Mouse (Mus musculus): ENCODE measurements at regions not wholly inside any gene's neighbourhood (a gene's known extent, or its start where the extent isn't known, plus 50 kb on each side); places are given as distances from the start of the nearest gene placed in this dataset.
A peak's percentile ranks its signal among the peaks of the same experiment; 100 is the strongest.
"Not testable (repeated sequence)": the region's sequence is repeated elsewhere in the genome, so short reads cannot be mapped to it uniquely, and the experiment has no call there.

DNA sequence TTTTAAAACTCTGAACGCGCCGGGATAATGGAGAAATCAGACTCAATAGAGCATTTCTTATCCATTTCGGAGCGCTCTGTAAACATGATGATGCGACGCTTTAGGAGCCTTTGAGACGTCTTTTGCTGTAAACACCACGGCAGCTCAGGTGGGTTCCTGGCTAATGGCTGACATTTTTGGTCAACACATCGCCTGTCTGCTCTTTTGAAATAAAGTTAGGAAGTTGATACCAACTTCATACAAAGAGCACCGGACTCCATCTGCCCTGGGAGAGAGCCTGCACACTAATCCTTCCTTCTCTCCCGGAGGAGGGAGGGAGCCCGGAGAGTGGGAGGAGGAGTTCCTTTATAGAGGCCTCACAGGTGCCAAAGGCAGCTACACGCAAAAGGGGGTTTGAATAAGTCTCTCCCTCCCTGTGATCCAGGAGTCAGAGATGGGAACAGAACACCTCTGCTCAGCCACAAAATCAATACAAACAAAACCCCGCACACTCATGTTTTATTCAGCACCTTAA is 63.8 kb upstream of the Srsf6 start:
- intact Hi-C loops (cut with DNase I): no loop called here
- H3K4me3 ChIP-seq: peak overlapping the region; percentile 14; the same call in 1 of the 2 replicates
- no peak for DNase-seq (ENCODE audit: extremely low spot score in 1 of 2, low spot score in 2 of 2)
- no peak overlapping the region for H3K27ac ChIP-seq
- TF ChIP-seq CTCF (IDR thresholded peaks at IDR 0.05): no peak

DNA sequence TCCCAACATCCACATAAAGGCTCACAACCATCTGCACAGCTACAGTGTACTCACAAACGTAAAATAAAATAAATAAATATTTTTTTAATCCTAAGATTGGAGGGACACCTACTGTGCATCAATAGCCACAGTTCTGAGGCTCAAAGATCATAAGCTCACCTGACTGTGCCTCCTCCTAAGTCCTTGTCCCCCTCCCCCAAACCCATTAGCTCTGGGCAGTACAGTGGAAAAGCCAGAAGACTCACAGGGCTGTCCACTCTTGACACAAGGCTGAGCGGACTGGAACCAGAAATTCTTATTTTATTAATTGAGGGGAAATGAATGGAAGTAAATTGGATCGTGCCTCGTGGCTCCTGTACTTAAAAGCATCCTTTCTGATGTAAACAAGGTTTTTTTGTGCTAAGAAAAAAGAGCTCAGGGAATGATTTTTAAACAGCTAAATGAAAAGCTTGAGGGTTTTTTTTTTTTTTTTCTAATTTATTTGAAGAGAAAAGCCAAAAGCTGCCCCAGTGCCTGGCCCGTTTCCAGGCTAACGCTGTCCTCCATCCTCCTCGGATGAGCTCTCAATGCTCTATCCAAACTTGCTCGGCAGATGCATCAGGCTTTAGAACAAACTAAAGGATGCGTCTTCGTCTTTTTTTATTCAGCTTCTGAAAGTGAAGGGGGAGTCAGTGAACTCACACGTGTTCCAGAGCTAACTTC is 64.6 kb upstream of the Srsf6 start:
- intact Hi-C loops (cut with DNase I): no loop called here
- no peak for DNase-seq (ENCODE audit: extremely low spot score in 1 of 2, low spot score in 2 of 2)

DNA sequence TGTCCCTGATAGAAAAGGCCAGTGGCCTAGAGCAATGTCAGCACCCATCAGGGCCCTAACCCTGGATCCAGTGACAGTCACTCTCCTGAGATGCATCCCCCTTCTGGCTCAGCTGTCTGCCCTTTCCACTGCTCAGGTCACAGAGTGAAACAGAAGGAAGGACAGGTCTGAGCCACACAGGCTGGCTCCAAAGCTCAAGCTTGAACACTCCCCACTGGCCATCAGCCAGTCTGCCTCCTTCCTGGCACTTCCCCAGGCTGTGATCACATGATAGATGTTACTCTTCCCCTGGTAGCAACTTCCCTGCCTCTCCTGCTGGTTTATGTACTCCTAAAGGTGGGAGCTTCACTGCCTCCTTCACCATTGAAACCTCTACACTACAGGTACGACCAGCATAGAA is 66.8 kb upstream of the Srsf6 start:
- Histone ChIP-seq H3K27ac (no peak overlapping the region), H3K4me3 (no peak overlapping the region)
- DNase-seq (ENCODE audit: extremely low spot score in 1 of 2, low spot score in 2 of 2): no peak
- intact Hi-C loops (cut with DNase I): no loop called here
- TF ChIP-seq CTCF (IDR thresholded peaks at IDR 0.05): no peak

More for the DNA sequence above, 64.6 kb upstream of the Srsf6 start:
- no peak overlapping the region for H3K27ac ChIP-seq
- no peak for TF ChIP-seq CTCF (IDR thresholded peaks at IDR 0.05)
- peak overlapping the region; percentile 14; the same call in 1 of the 2 replicates for H3K4me3 ChIP-seq

DNA sequence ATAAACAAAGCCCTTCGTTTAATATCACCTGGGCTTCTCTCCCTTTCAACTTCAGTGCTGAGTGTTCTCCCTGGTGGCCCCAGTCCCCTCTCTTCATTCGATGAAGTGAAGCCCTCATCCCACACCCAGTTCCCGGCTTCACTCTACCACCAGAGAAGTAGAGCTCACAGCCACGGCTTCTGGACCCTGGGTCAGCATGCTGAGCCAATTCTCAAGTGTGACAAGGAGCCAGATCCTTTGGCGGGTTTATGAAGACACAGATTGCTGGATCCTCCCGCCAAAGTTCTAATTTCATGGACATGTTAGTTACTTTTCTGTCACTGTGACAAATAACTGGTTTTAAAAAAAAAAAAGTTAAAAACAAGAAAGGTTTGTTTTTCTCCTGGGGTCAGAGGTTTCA is 76.7 kb upstream of the Srsf6 start:
- Histone ChIP-seq H3K4me3 (no peak overlapping the region), H3K27ac (no peak overlapping the region)
- TF ChIP-seq CTCF (IDR thresholded peaks at IDR 0.05): no peak
- intact Hi-C loops (cut with DNase I): no loop called here
- no peak for DNase-seq (ENCODE audit: extremely low spot score in 1 of 2, low spot score in 2 of 2)

DNA sequence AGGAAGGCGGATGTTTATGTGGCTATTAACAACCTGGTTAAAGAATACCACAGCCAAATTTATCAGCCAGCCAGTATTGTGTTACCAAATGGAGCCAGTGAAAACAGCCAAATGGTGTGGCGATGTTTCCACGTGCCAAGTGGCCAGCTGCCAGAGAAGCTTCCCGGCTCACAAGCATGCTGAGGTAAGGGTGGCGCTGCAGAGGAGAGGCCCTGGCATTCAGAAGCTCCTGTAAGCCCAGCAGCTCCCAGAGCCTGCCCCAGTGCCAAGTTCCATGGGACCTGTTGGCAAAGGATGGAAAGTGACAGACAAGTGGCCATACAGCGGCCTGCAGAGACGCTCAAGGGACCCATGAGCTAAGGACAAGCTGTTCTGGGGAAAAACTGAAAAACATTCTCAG is 77.8 kb upstream of the Srsf6 start:
- peak; percentile 19 to 34 for DNase-seq (ENCODE audit: extremely low spot score in 1 of 2, low spot score in 2 of 2)
- TF ChIP-seq CTCF (IDR thresholded peaks at IDR 0.05): no peak
- H3K27ac ChIP-seq: no peak overlapping the region
- no peak overlapping the region for H3K4me3 ChIP-seq
- intact Hi-C loops (cut with DNase I): no loop called here

DNA sequence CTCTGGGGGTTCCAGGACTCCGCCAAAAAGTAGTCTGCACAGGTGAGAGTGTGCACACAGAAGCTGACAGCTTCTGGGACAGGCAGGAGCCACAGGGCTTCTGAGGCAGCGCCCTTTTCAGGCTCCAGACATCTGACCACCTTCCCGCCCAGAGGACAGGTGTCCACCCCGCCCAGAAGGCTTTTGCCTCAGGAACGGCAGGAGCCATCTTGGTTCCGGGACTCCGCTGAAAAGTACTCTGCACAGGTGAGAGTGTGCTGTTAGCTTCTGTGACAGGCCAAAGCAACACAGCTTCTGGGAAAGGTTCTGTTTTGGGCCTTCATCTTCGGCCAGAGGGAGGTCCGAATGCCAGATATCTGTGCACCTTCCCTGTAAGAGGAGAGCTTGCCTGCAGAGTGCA is 89.6 kb upstream of the Srsf6 start:
- H3K4me3 ChIP-seq; H3K27ac ChIP-seq; DNase-seq (ENCODE audit: extremely low spot score in 1 of 2, low spot score in 2 of 2); intact Hi-C loops (cut with DNase I): not testable (repeated sequence)

DNA sequence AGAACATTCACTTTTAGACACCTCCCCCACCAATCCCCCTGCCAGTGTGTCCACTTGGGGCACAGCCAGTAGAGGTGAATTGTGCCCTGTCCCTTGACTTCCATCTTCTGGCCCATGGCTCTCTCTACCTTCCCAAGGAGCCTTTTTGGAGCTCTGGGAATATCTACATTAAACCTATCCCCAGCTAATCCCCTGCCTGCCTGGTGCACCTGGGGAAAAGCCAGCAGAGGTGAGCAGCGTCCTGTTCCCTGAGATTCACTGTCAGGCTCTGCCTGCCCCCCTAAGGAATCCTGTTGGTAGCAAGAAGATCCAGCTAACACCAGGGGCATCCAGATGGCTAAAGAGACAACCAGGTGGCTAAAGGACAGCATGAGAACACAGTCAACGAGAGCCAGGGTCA is 93.6 kb upstream of the Srsf6 start:
- no peak for DNase-seq (ENCODE audit: extremely low spot score in 1 of 2, low spot score in 2 of 2)
- intact Hi-C loops (cut with DNase I): no loop called here
- Histone ChIP-seq H3K27ac (no peak overlapping the region), H3K4me3 (no peak overlapping the region)
- no peak for TF ChIP-seq CTCF (IDR thresholded peaks at IDR 0.05)

DNA sequence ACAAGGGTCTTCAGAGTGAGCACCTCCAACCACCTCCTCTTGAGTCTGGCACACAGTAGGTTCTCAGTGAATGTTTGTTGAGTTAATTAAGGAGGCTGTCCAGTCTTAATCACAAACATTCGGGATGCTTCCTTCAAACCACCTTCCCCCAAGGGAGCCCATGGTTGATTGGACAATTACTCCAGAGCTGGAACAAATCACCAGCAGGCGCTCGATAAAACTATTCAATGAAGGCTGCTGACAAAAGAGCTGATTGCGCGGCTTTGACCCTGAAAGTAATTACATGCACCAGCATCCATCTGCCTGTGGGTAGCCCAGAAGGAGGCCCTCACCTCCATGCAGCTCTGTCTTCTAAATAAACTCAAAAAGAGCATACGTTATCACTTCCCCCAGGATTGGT is 97.6 kb upstream of the Srsf6 start:
- DNase-seq (ENCODE audit: extremely low spot score in 1 of 2, low spot score in 2 of 2): no peak
- no peak for TF ChIP-seq CTCF (IDR thresholded peaks at IDR 0.05)
- Histone ChIP-seq H3K4me3 (no peak overlapping the region), H3K27ac (no peak overlapping the region)
- intact Hi-C loops (cut with DNase I): no loop called here

DNA sequence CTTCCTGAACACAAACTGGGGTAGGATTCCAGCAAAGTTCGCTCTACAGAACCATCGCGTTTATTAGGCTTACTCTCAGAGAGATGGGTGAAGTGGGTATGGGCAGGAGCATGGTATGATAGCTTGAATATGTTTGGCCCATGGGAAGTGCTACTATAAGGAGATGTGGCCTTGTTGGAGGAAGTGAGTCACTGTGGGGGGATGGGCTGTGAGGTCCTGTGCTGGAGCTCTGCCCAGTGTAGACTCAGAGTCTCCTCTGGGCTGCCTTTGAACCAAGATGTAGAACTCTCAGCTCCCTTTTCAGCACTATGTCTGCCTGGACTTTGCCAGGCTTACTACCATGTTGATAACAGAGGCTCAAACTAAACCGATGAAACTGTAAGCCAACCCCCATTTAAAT is 112.5 kb upstream of the Srsf6 start:
- intact Hi-C loops (cut with DNase I): no loop called here
- H3K4me3 ChIP-seq: no peak overlapping the region
- TF ChIP-seq CTCF (IDR thresholded peaks at IDR 0.05): no peak
- DNase-seq (ENCODE audit: extremely low spot score in 1 of 2, low spot score in 2 of 2): no peak
- H3K27ac ChIP-seq: no peak overlapping the region

DNA sequence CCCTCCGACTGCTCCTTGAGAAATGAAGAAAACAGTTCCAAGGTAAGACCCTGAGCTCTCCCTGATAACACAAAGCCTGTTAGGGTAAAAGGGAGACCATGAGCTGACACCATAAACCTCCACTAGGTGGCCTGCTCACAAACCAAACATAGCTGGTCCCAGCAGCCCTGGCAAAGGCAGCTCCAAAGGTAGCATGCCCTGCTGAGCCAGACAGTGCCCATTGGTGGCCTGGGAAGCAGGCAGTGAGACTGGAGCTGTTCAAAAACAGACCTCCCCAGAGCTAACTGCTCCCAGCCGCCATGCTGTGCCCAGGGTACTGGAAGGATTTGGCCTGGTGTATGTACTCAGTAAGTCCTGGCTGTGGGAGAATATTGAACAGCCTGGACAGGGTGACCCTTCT is 117.1 kb upstream of the Srsf6 start:
- peak in 1 of 2 experiments; percentile 23 for DNase-seq (ENCODE audit: extremely low spot score in 1 of 2, low spot score in 2 of 2)

DNA sequence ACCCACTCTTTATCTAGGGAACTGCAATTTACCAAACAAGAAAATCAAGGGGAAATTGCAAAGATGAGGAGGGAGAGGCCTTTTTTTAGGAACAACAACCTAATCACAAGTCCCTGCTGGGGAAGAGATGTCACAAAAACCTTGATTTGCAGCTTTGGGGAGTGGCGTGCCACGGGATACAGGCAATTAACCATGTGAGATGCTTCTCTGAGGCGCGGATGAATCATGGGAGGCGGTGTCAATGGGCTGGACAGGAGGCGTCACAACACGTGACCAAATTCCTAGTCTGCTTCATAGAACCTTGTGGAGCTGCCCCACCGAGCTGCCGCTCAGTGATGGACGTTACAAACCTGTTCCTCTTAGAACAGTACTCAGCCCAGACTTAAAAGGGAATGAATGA is 123.6 kb upstream of the Srsf6 start:
- Histone ChIP-seq H3K27ac (no peak overlapping the region), H3K4me3 (no peak overlapping the region)
- intact Hi-C loops (cut with DNase I): no loop called here
- no peak for DNase-seq (ENCODE audit: extremely low spot score in 1 of 2, low spot score in 2 of 2)
- TF ChIP-seq CTCF (IDR thresholded peaks at IDR 0.05): no peak

More for the DNA sequence above, 117.1 kb upstream of the Srsf6 start:
- Histone ChIP-seq H3K4me3 (no peak overlapping the region), H3K27ac (no peak overlapping the region)
- intact Hi-C loops (cut with DNase I): no loop called here
- TF ChIP-seq CTCF (IDR thresholded peaks at IDR 0.05): peak; percentile 55

DNA sequence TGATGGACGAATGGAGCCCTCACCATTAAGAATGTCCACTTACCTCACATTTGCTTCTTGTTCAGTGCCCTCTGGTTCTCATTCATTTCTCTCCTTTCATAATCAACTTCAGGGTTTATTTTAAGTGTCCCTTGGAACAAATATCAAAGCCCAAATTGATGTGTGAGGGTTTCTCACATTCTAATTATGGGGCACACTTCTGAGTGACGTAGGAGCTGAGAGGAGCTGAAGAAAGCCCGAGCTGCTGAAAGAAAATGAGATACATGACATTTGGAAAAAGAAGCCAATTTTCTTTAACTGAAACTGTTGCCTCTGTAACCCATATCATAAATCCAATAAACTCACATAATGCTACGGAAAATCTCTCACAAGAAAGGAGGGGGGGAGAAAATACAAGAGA is 134.8 kb upstream of the Srsf6 start:
- Histone ChIP-seq H3K27ac (no peak overlapping the region), H3K4me3 (no peak overlapping the region)
- intact Hi-C loops (cut with DNase I): no loop called here
- DNase-seq (ENCODE audit: extremely low spot score in 1 of 2, low spot score in 2 of 2): no peak
- no peak for TF ChIP-seq CTCF (IDR thresholded peaks at IDR 0.05)

DNA sequence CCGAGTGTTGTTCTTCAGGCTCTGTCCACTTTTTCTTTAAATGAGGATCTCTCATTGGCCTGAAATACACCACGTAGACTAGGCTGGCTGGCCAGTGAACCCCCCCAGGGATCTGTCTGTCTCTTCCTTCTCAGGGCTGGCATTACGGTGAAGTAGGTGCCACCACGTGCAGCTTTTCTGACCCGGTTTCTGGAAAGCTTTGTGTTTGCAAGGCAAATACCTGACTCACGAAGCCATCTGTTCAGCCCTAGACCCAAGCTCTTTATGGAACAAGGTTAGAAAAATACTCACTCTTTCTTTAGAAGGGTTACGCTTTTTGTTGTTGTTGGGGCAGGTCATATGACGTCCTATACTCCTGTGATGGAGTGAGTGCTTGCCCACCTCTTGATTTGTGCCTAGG is 133.3 kb upstream of the Ptprt start:
- DNase-seq (ENCODE audit: extremely low spot score in 1 of 2, low spot score in 2 of 2): no peak
- intact Hi-C loops (cut with DNase I): no loop called here

More for the DNA sequence above, 133.3 kb upstream of the Ptprt start:
- Histone ChIP-seq H3K4me3 (no peak overlapping the region), H3K27ac (no peak overlapping the region)
- TF ChIP-seq CTCF (IDR thresholded peaks at IDR 0.05): no peak
